Mouse (Mus musculus) frontal cortex, adult (tissue): ENCODE measurements around the gene Gm20479.

ENCODE experiments used
- ATAC-seq: cut with Nextera tagmentation; 2 replicates; pipeline ENCODE4 v1.9.2; 2017; ENCODE audit warnings: mild to moderate bottlenecking, moderate library complexity, mixed read lengths; ENCODE audit not compliant: low TSS enrichment

Gene Gm20479

GRCm38 (mm10) chr7:27369111-27369510 lies 11.9 kb upstream of the Gm20479 start:
- ATAC-seq = no peak

GRCm38 (mm10) chr7:27367976-27368375 lies 10.8 kb upstream of the Gm20479 start:
- ATAC-seq = no peak

- ATAC-seq = no peak
Observed at GRCm38 (mm10) chr7:27366082-27366844, 9.0 kb upstream of the Gm20479 start.

GRCm38 (mm10) chr7:27364379-27364778 lies 7.2 kb upstream of the Gm20479 start:
- no peak for ATAC-seq

GRCm38 (mm10) chr7:27361283-27361946 lies 4.2 kb upstream of the Gm20479 start:
- ATAC-seq = peak; percentile 72

GRCm38 (mm10) chr7:27360749-27361148 lies 3.5 kb upstream of the Gm20479 start:
- no peak for ATAC-seq

- ATAC-seq = no peak
Observed at GRCm38 (mm10) chr7:27359706-27360358, 2.6 kb upstream of the Gm20479 start.

- no peak for ATAC-seq
Observed at GRCm38 (mm10) chr7:27359162-27359561, 1.9 kb upstream of the Gm20479 start.

- no peak for ATAC-seq
Observed at GRCm38 (mm10) chr7:27357595-27357978, 368 bp upstream of the Gm20479 start.

GRCm38 (mm10) chr7:27356248-27356647 lies 971 bp downstream of the Gm20479 start:
- ATAC-seq = no peak

GRCm38 (mm10) chr7:27355745-27356240 lies 1.4 kb downstream of the Gm20479 start, which contains the start of gene Shkbp1:
Gene Shkbp1 (minus strand): TSS chr7:27356019.
- peak; percentile 92 for ATAC-seq

- no peak for ATAC-seq
Observed at GRCm38 (mm10) chr7:27355261-27355660, 2.0 kb downstream of the Gm20479 start.

- no peak for ATAC-seq
Observed at GRCm38 (mm10) chr7:27354783-27355182, 2.4 kb downstream of the Gm20479 start.

GRCm38 (mm10) chr7:27354144-27354543 lies 3.1 kb downstream of the Gm20479 start:
- peak; percentile 47 for ATAC-seq

GRCm38 (mm10) chr7:27345444-27345843 lies 11.8 kb downstream of the Gm20479 start:
- ATAC-seq = no peak

GRCm38 (mm10) chr7:27342595-27342994 lies 14.6 kb downstream of the Gm20479 start:
- no peak for ATAC-seq

- peak; percentile 69 for ATAC-seq
Observed at GRCm38 (mm10) chr7:27339519-27339918, 17.7 kb downstream of the Gm20479 start.

GRCm38 (mm10) chr7:27339114-27339513 lies 18.1 kb downstream of the Gm20479 start:
- ATAC-seq = peak; percentile 24; the same call in 1 of the 2 replicates

- ATAC-seq = no peak
Observed at GRCm38 (mm10) chr7:27337175-27337853, 19.9 kb downstream of the Gm20479 start, which contains the start of gene Ltbp4. Gene Ltbp4 (minus strand): TSS chr7:27337692.

GRCm38 (mm10) chr7:27335928-27336823 lies 21.0 kb downstream of the Gm20479 start:
- peak; percentile 53 for ATAC-seq
